Mouse (Mus musculus): ENCODE measurements at regions not wholly inside any gene's neighbourhood (a gene's known extent, or its start where the extent isn't known, plus 50 kb on each side); places are given as distances from the start of the nearest gene placed in this dataset.

GRCm38 (mm10) chr19:23056851-23057707 lies 83.9 kb upstream of the Klf9 start:
- TF ChIP-seq MAFK (IDR thresholded peaks at IDR 0.05; ENCODE audit: insufficient read depth, low read depth, low read length), result no peak
- no peak for TF ChIP-seq HCFC1 (IDR thresholded peaks at IDR 0.05; ENCODE audit: borderline replicate concordance, insufficient read depth, low read length)
- TF ChIP-seq CHD2 (IDR thresholded peaks at IDR 0.05; ENCODE audit: low read depth, low read length), result no peak; the same call in 1 of the 2 replicates
- TF ChIP-seq ZC3H11A (IDR thresholded peaks at IDR 0.05; ENCODE audit: borderline replicate concordance, low read depth, low read length), result no peak
- no peak for TF ChIP-seq ZNF384 (IDR thresholded peaks at IDR 0.05; ENCODE audit: low read depth, low read length)

Measured in ES-E14 (cell line).